Mouse (Mus musculus) lung, embryonic 16.5 days (tissue): ENCODE measurements around the gene Tfec. TPM values are rescaled to one million over a fixed set of nuclear protein-coding genes. Genes with fewer than 3 reads are reported as not detected.

Experiments used
- ATAC-seq: fragments of 200-750 bp; cut with Nextera tagmentation; 2 replicates; pipeline ENCODE4 v1.8.0; 2017; ENCODE audit warnings: low read depth, mild to moderate bottlenecking, moderate library complexity
- H3K27ac ChIP-seq: fragments of 300-500 bp; sonication (generic); 2 replicates; pipeline ENCODE4 v1.5.1; 2014; ENCODE audit warnings: mild to moderate bottlenecking, control low read depth, low read length
- H3K27me3 ChIP-seq: fragments of 300-500 bp; sonication (generic); 2 replicates; pipeline ENCODE4 v1.6.1; 2014; ENCODE audit warnings: low read depth, low read length, mixed read lengths; ENCODE audit not compliant: control insufficient read depth, insufficient read depth
- H3K36me3 ChIP-seq: fragments of 300-500 bp; sonication (generic); 2 replicates; pipeline ENCODE4 v1.6.1; 2014; ENCODE audit warnings: low read length; ENCODE audit not compliant: control insufficient read depth, insufficient read depth
- H3K4me1 ChIP-seq: fragments of 300-500 bp; sonication (generic); replicated peaks from 2 replicates; pipeline ENCODE4 v1.6.1; 2014; ENCODE audit warnings: low read length, mixed read lengths; ENCODE audit not compliant: control insufficient read depth, insufficient read depth
- H3K4me2 ChIP-seq: fragments of 300-500 bp; sonication (generic); 2 replicates; pipeline ENCODE4 v1.6.1; 2014; ENCODE audit warnings: low read depth, low read length, control low read depth
- H3K4me3 ChIP-seq: fragments of 300-500 bp; sonication (generic); 2 replicates; pipeline ENCODE4 v1.5.1; 2014; ENCODE audit warnings: mild to moderate bottlenecking, low read length, control low read depth
- H3K9ac ChIP-seq: fragments of 300-500 bp; sonication (generic); 2 replicates; pipeline ENCODE4 v1.6.1; 2014; ENCODE audit warnings: low read length, control low read depth
- H3K9me3 ChIP-seq: fragments of 300-500 bp; sonication (generic); 2 replicates; pipeline ENCODE4 v1.6.1; 2016; ENCODE audit warnings: low read length; ENCODE audit not compliant: control insufficient read depth
- WGBS: fragments of 180-500 bp; shearing (Covaris S2); extraction: QIAGEN DNeasy Blood & Tissue Kit; methylation state at CpG from one replicate; pipeline ENCODE4 v1.1.7; 2014; 5-methylcytosine and 5-hydroxymethylcytosine counted together
- polyA plus RNA-seq: library from polyadenylated mRNA; unstranded; fragments of >200 nt; fragmentation: Nextera tagmentation; extraction: Ambion mirVana; gene quantifications from 2 replicates; pipeline ENCODE4 v1.2.1, GENCODE M21; 2015

The Tfec gene
- polyA plus RNA-seq, 1 experiment from 2014 or later: 1.7 TPM

DNA sequence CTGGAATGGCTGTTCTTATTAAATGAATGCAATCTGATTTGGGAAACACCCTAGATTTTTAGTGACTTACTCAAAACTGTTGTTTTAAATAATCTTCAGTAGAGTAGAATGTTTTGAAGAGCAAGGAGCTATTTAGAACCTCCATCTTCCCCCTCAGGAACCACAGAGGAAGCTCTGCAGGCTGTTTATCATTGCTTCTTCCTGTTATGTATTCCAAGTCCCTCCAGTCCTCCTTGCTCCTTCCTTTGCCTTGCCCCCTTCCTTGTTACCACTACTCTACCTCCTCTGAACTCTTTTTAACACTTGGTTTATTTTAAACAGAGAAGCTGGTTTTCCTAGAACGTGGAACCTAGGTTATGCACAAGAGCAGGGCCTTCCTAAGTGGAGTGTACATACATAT lies 76.3 kb downstream of the Tfec start:
- H3K4me3 ChIP-seq: no peak overlapping the region
- no peaks in the 10 kb centered on the region for H3K4me1 ChIP-seq
- no peak overlapping the region for H3K4me2 ChIP-seq
- WGBS: 53% methylated on average over 1 of the region's 1 CpGs
- no peak for ATAC-seq
- H3K27ac ChIP-seq: no peak overlapping the region
- H3K27me3 ChIP-seq: no peaks in the 10 kb centered on the region
- H3K9me3 ChIP-seq: no peaks in the 10 kb centered on the region
- H3K9ac ChIP-seq: no peak overlapping the region
- H3K36me3 ChIP-seq: no peaks in the 10 kb centered on the region

DNA sequence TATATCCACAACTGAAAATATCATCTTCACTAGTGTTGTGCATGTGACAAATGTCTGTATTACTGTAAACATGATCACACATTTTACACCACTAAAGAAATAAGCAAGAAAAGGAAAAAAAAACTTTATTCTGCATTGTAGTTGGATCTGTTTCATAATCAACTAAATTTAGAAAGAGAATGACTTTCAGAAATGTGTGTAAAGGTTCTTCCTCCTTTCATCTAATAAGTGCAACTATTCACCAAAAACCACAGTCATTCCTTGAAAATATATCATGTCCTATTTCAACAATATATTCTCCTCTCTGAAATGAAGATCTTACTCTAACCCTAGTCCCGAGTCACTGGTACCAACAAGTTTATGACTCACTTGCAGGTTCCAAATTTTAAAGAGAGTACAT lies 91.9 kb downstream of the Tfec start:
- ATAC-seq: no peak
- Histone ChIP-seq H3K27ac (no peak overlapping the region), H3K36me3 (no peaks in the 10 kb centered on the region), H3K4me3 (no peak overlapping the region), H3K27me3 (no peaks in the 10 kb centered on the region), H3K9ac (no peak overlapping the region), H3K4me2 (no peak overlapping the region), H3K9me3 (no peaks in the 10 kb centered on the region), H3K4me1 (no peaks in the 10 kb centered on the region)
- 87% methylated on average over 1 of the region's 1 CpGs for WGBS

DNA sequence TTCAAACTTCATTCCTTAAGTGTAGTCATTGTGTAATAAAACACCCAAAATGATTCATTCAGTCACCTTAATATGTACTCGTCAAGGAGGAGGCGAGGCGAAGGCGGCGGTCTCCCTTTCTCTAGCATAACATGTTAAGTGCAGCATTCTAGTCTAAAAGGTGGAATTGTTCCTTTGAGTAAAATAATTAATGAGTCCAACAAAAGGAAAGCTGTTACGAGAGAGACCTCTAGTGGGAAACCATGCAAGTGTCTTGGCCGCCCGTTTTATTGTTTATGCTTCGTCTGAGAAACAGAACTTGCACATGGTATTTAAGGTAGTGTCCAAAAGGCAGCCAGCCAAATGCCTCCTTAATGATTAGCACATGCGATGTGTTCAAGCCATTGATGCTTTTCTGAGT lies 100.6 kb downstream of the Tfec start:
- 9% methylated on average over 10 of the region's 10 CpGs for WGBS
- Histone ChIP-seq H3K4me1 (peaks cover 3% of the 10 kb centered on the region; the same call in 1 of the 2 replicates), H3K27me3 (no peaks in the 10 kb centered on the region), H3K4me3 (no peak overlapping the region), H3K36me3 (no peaks in the 10 kb centered on the region), H3K4me2 (peak overlapping the region; percentile 41), H3K9me3 (no peaks in the 10 kb centered on the region), H3K9ac (no peak overlapping the region), H3K27ac (no peak overlapping the region)
- no peak; the same call in 1 of the 2 replicates for ATAC-seq

DNA sequence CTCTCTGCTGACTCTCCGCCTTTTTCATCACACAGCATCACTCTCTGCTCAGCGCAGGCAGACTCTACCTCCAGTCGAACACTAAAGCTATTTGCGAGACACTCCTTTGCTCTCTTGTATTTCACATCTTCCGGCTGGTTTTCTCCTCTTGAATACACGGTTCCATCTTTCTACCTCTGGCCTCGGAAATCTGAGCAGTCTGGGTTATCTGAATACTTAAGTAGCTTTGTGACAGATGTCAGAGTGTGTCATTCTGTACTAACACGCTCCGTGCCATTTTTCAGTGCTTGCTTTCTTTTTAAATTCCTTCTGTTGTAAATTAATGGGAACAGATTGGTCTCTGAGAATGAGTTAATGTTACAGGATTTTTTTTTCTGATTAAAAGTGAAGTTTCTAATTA lies 101.3 kb downstream of the Tfec start:
- H3K4me1 ChIP-seq: peaks cover 3% of the 10 kb centered on the region; the same call in 1 of the 2 replicates

DNA sequence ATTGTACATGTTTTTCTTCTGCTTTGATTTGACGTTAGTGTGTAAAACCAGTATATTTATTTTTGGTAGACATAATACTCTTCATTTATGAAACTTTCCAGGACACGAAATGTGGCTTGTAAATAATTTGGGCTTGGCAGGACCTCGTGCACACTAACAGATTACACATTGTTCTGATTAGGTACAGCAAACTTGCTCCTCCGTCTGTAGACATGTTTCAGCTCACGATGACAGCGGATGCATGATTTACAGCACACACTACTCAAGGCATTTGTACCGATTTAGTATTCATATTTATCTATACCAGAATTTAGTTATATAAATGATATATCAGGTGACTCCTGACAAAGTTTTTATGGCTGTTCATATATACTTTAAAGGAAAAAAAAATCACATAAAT lies 104.2 kb downstream of the Tfec start:
- WGBS: 47% methylated on average over 7 of the region's 7 CpGs
- Histone ChIP-seq H3K9ac (no peak overlapping the region), H3K27me3 (no peaks in the 10 kb centered on the region), H3K4me1 (peaks cover 3% of the 10 kb centered on the region; the same call in 1 of the 2 replicates), H3K9me3 (no peaks in the 10 kb centered on the region), H3K4me3 (no peak overlapping the region), H3K36me3 (no peaks in the 10 kb centered on the region), H3K27ac (no peak overlapping the region), H3K4me2 (no peak overlapping the region)
- no peak for ATAC-seq

More for the DNA sequence above, 101.3 kb downstream of the Tfec start:
- Histone ChIP-seq H3K27ac (no peak overlapping the region), H3K27me3 (no peaks in the 10 kb centered on the region), H3K9me3 (no peaks in the 10 kb centered on the region), H3K9ac (no peak overlapping the region), H3K36me3 (no peaks in the 10 kb centered on the region), H3K4me2 (no peak overlapping the region), H3K4me3 (no peak overlapping the region)
- 47% methylated on average over 9 of the region's 9 CpGs for WGBS
- no peak for ATAC-seq

DNA sequence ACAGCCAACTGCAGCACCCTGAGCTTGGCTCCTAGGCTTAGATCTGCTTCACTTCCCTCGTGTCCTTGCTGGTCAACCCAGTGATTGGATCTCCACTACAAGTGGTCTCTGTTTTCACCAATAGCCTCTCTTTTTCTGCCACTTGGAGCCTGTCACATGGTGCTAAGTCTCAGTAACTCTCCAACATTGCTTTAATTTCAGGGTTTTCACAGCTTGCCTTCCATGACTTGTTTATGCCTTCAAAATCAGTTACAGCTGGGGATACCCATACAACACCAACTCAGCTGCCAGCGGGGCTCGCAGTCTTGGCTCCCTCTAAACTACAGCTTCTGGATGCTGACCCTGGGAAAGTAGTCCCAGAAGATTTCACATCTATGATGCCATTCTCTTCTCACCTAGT lies 113.1 kb downstream of the Tfec start:
- no peaks in the 10 kb centered on the region for H3K36me3 ChIP-seq
- no peaks in the 10 kb centered on the region for H3K27me3 ChIP-seq
- no peak overlapping the region for H3K4me3 ChIP-seq
- H3K4me1 ChIP-seq: no peaks in the 10 kb centered on the region
- H3K27ac ChIP-seq: no peak overlapping the region
- H3K9ac ChIP-seq: no peak overlapping the region
- no peak overlapping the region for H3K4me2 ChIP-seq
- no peaks in the 10 kb centered on the region for H3K9me3 ChIP-seq
- 48% methylated on average over 3 of the region's 3 CpGs for WGBS
- ATAC-seq: peak; percentile 85

Other genes with a start within 250 kb of the Tfec start
- 66.3 and 68.2 TPM in 2 replicates for gene Tes, start 166.7 kb upstream of the Tfec start, polyA plus RNA-seq